Mouse (Mus musculus) heart, postnatal 36 days (tissue): ENCODE results near the gene Naa40. TPM values are rescaled to one million over a fixed set of nuclear protein-coding genes. Genes with fewer than 3 reads are reported as not detected.

Source experiments
- DNase-seq, 2 experiments: peaks; one replicate each; pipeline ENCODE4 v3.0.0; 2021 to 2022
- intact Hi-C: fragments of 180-260 bp; cut with DNase I; formaldehyde crosslinking; loops from one replicate; pipeline ENCODE4 v1.15.1; 2025
- total RNA-seq, 2 experiments: library from RNA; stranded (reverse); gene quantifications; 2 replicates each; pipeline ENCODE4 v1.2.3; 2021

Naa40 gene
- 10 to 100 TPM; 15.3 to 15.6 TPM for total RNA-seq

- peak; percentile 93 for DNase-seq
- intact Hi-C loops: loop anchor here (2.0 kb wide), 3 partner anchors 28 to 176 kb away; partner anchors contain the start of genes 2700081O15Rik and Mark2
These were observed at the start of gene Naa40 for GRCm38 (mm10) chr19:7240782-7241690. Gene Naa40, minus strand, starts transcription at chr19:7241183.

GRCm38 (mm10) chr19:7289767-7290166 lies 48.8 kb upstream of the Naa40 start:
- no peak for DNase-seq
- intact Hi-C loops: no loop called here

GRCm38 (mm10) chr19:7288288-7288687 lies 47.3 kb upstream of the Naa40 start:
- DNase-seq: no peak
- intact Hi-C loops: no loop called here

GRCm38 (mm10) chr19:7286563-7287315 lies 45.8 kb upstream of the Naa40 start:
- DNase-seq: no peak
- intact Hi-C loops: no loop called here

GRCm38 (mm10) chr19:7280557-7281330 lies 39.8 kb upstream of the Naa40 start:
- intact Hi-C loops: no loop called here
- DNase-seq: no peak

GRCm38 (mm10) chr19:7279114-7279513 lies 38.1 kb upstream of the Naa40 start:
- intact Hi-C loops: no loop called here

GRCm38 (mm10) chr19:7278200-7278906 lies 37.4 kb upstream of the Naa40 start:
- intact Hi-C loops: no loop called here

More at GRCm38 (mm10) chr19:7279114-7279513, 38.1 kb upstream of the Naa40 start:
- peak; percentile 57 to 65 for DNase-seq

GRCm38 (mm10) chr19:7276796-7277195 lies 35.8 kb upstream of the Naa40 start:
- intact Hi-C loops: no loop called here
- no peak for DNase-seq

More at GRCm38 (mm10) chr19:7278200-7278906, 37.4 kb upstream of the Naa40 start:
- DNase-seq: no peak

GRCm38 (mm10) chr19:7276053-7276659 lies 35.2 kb upstream of the Naa40 start:
- intact Hi-C loops: no loop called here
- DNase-seq: no peak

- no peak for DNase-seq
- intact Hi-C loops: no loop called here
These were observed 34.3 kb upstream of the Naa40 start for GRCm38 (mm10) chr19:7275131-7275789.

GRCm38 (mm10) chr19:7274326-7274990 lies 33.5 kb upstream of the Naa40 start:
- intact Hi-C loops: no loop called here
- no peak for DNase-seq

GRCm38 (mm10) chr19:7273486-7273885 lies 32.5 kb upstream of the Naa40 start:
- no peak for DNase-seq
- intact Hi-C loops: no loop called here

- no peak for DNase-seq
- intact Hi-C loops: loop anchor here (2.0 kb wide), 1 partner anchor 29 kb away; the partner anchor contains the start of gene Naa40
These were observed 28.5 kb upstream of the Naa40 start for GRCm38 (mm10) chr19:7269290-7270044.

- peak; percentile 83 for DNase-seq
- intact Hi-C loops: loop anchor here (1.0 to 2.0 kb wide), 2 partner anchors 28 to 73 kb away; partner anchors contain the start of genes Mark2 and Naa40
These were observed 27.7 kb upstream of the Naa40 start for GRCm38 (mm10) chr19:7268722-7269090.

GRCm38 (mm10) chr19:7267781-7268721 lies 27.1 kb upstream of the Naa40 start:
- intact Hi-C loops: loop anchor here (1.0 to 2.0 kb wide), 2 partner anchors 27 to 73 kb away; partner anchors contain the start of genes Mark2 and Naa40
- DNase-seq: peak; percentile 82 to 87

GRCm38 (mm10) chr19:7267091-7267741 lies 26.2 kb upstream of the Naa40 start, which contains the start of gene Rcor2:
Gene Rcor2, plus strand, starts transcription at chr19:7267325.
- peak; percentile 70 to 78 for DNase-seq
- intact Hi-C loops: no loop called here
